Mouse (Mus musculus): ENCODE measurements around the gene Rybp. TPM values are rescaled to one million over a fixed set of nuclear protein-coding genes. Genes with fewer than 3 reads are reported as not detected.

Rybp gene
- total and polyA plus RNA-seq, 2 experiments = 6.7 TPM

DNA sequence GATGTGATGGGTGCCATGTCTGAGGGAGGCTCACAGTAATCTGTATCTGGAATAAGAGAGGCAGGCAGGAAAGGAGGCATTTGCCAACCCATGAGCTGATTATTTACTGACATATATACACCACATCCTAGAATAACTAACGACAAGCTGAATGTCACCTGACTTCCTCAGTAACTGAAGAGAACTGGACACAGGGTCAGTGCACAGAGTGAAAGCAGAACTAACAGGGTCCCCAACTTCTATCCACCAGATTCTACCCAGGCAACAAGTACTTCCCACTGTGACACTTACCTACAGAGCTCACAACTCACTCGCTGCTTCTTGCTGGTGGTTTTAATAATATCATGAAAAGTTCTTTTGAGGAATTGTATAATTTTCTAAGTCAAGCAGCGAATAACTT lies 15.3 kb downstream of the Rybp start:
- no peaks in the 10 kb centered on the region for H3K27me3 ChIP-seq (ENCODE audit: control insufficient read depth, insufficient read depth, low read length)
- WGBS = 64% methylated on average over 3 of the region's 3 CpGs
- peaks cover 16% of the 10 kb centered on the region for H3K4me1 ChIP-seq (ENCODE audit: control insufficient read depth, insufficient read depth, low read length)
- no peaks in the 10 kb centered on the region for H3K36me3 ChIP-seq (ENCODE audit: control insufficient read depth, insufficient read depth, low read length)
- no peak overlapping the region for H3K27ac ChIP-seq (replicated peaks; ENCODE audit: insufficient read depth, low read depth, low read length)
- no peak for TF ChIP-seq CTCF (IDR thresholded peaks at IDR 0.05; ENCODE audit: low read depth, low read length)
- no peak for DNase-seq (ENCODE audit: extremely low read depth, low read depth, low spot score)
- no peak overlapping the region for H3K9ac ChIP-seq (ENCODE audit: low read depth, low read length)
- no peak overlapping the region for H3K4me3 ChIP-seq (ENCODE audit: insufficient read depth, low read depth, low read length)
- peaks cover 7% of the 10 kb centered on the region; the same call in 1 of the 2 replicates for H3K79me2 ChIP-seq (ENCODE audit: control insufficient read depth, insufficient read depth, low read length)

- peaks cover 12% of the 10 kb centered on the region for H3K79me2 ChIP-seq (ENCODE audit: control insufficient read depth, insufficient read depth, low read length)
- no peak overlapping the region for H3K27ac ChIP-seq (replicated peaks; ENCODE audit: insufficient read depth, low read depth, low read length)
- H3K4me1 ChIP-seq (ENCODE audit: control insufficient read depth, insufficient read depth, low read length) = peaks cover 19% of the 10 kb centered on the region
- H3K27me3 ChIP-seq (ENCODE audit: control insufficient read depth, insufficient read depth, low read length) = no peaks in the 10 kb centered on the region
- H3K9ac ChIP-seq (ENCODE audit: low read depth, low read length) = no peak overlapping the region
- no peak overlapping the region for H3K4me3 ChIP-seq (ENCODE audit: insufficient read depth, low read depth, low read length)
- no peak for TF ChIP-seq CTCF (IDR thresholded peaks at IDR 0.05; ENCODE audit: low read depth, low read length)
- TF ChIP-seq POLR2A (IDR thresholded peaks at IDR 0.05; ENCODE audit: extremely low read depth, insufficient read depth, low read length) = no peak
- H3K36me3 ChIP-seq (ENCODE audit: control insufficient read depth, insufficient read depth, low read length) = no peaks in the 10 kb centered on the region
- WGBS = 93% methylated on average over 2 of the region's 2 CpGs
- DNase-seq (ENCODE audit: extremely low read depth, low read depth, low spot score) = no peak
Measured at GRCm38 (mm10) chr6:100270765-100271164, 16.5 kb downstream of the Rybp start.

DNA sequence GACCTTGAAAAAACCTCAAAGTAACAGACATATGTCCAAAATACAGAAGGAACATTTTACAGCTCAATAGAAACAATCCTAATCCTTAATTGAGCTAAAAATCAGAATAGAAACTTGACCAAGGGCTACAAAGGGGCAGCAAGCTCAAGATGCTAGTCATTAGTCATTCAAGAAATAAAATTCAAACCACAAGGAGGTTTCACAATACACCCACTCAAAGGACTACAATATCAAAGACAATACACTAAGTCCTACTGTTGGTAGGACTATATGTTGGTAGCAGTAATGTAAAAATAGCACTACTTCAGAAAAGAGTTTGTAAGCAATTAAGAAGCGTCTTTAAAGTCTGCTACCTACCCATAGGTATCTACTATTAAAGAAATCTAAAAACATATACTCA lies 27.7 kb downstream of the Rybp start:
- no peak for TF ChIP-seq CTCF (IDR thresholded peaks at IDR 0.05; ENCODE audit: low read depth, low read length)
- TF ChIP-seq POLR2A (IDR thresholded peaks at IDR 0.05; ENCODE audit: extremely low read depth, insufficient read depth, low read length) = no peak

GRCm38 (mm10) chr6:100258278-100258677 lies 29.0 kb downstream of the Rybp start:
- no peaks in the 10 kb centered on the region for H3K27me3 ChIP-seq (ENCODE audit: control insufficient read depth, insufficient read depth, low read length)
- TF ChIP-seq CTCF (IDR thresholded peaks at IDR 0.05; ENCODE audit: low read depth, low read length) (no peak), POLR2A (IDR thresholded peaks at IDR 0.05; ENCODE audit: extremely low read depth, insufficient read depth, low read length) (no peak)
- peaks cover 21% of the 10 kb centered on the region for H3K79me2 ChIP-seq (ENCODE audit: control insufficient read depth, insufficient read depth, low read length)
- no peaks in the 10 kb centered on the region for H3K36me3 ChIP-seq (ENCODE audit: control insufficient read depth, insufficient read depth, low read length)
- DNase-seq (ENCODE audit: extremely low read depth, low read depth, low spot score) = no peak
- peaks cover 3% of the 10 kb centered on the region for H3K4me1 ChIP-seq (ENCODE audit: control insufficient read depth, insufficient read depth, low read length)
- H3K9ac ChIP-seq (ENCODE audit: low read depth, low read length) = no peak overlapping the region
- H3K4me3 ChIP-seq (ENCODE audit: insufficient read depth, low read depth, low read length) = no peak overlapping the region
- H3K27ac ChIP-seq (replicated peaks; ENCODE audit: insufficient read depth, low read depth, low read length) = no peak overlapping the region

More for the DNA sequence above, 27.7 kb downstream of the Rybp start:
- DNase-seq (ENCODE audit: extremely low read depth, low read depth, low spot score) = no peak
- 98% methylated on average over 1 of the region's 1 CpGs for WGBS
- Histone ChIP-seq H3K27ac (replicated peaks; ENCODE audit: insufficient read depth, low read depth, low read length) (no peak overlapping the region), H3K4me1 (ENCODE audit: control insufficient read depth, insufficient read depth, low read length) (no peaks in the 10 kb centered on the region; the same call in 1 of the 2 replicates), H3K79me2 (ENCODE audit: control insufficient read depth, insufficient read depth, low read length) (peaks cover 25% of the 10 kb centered on the region), H3K27me3 (ENCODE audit: control insufficient read depth, insufficient read depth, low read length) (no peaks in the 10 kb centered on the region), H3K9ac (ENCODE audit: low read depth, low read length) (no peak overlapping the region), H3K4me3 (ENCODE audit: insufficient read depth, low read depth, low read length) (no peak overlapping the region), H3K36me3 (ENCODE audit: control insufficient read depth, insufficient read depth, low read length) (no peaks in the 10 kb centered on the region)

- WGBS = 88% methylated on average over 1 of the region's 1 CpGs
Measured at GRCm38 (mm10) chr6:100255411-100255810, 31.9 kb downstream of the Rybp start.

DNA sequence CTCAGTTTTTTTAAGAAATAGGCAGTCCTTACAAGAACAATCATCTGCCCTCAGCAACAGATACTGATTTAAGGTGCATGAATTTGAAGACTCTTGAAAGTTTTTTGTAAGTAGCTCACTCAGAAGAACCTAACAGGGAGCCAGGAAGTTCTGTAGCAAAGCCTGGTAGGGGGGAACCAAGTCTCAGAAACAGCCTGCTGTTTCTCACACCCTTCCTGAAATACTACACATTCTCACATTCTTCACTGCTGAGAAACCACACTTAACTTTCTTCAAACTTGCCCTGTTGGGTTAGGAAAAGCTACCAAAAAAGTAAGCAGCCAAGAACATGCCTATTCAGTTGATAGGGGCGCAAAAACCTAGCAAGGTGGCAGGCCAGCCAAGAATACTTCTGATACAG lies 32.6 kb downstream of the Rybp start:
- 84% methylated on average over 1 of the region's 1 CpGs for WGBS
- Histone ChIP-seq H3K4me3 (ENCODE audit: insufficient read depth, low read depth, low read length) (no peak overlapping the region), H3K79me2 (ENCODE audit: control insufficient read depth, insufficient read depth, low read length) (peaks cover 23% of the 10 kb centered on the region), H3K36me3 (ENCODE audit: control insufficient read depth, insufficient read depth, low read length) (no peaks in the 10 kb centered on the region), H3K27me3 (ENCODE audit: control insufficient read depth, insufficient read depth, low read length) (no peaks in the 10 kb centered on the region), H3K27ac (replicated peaks; ENCODE audit: insufficient read depth, low read depth, low read length) (no peak overlapping the region), H3K4me1 (ENCODE audit: control insufficient read depth, insufficient read depth, low read length) (peaks cover 16% of the 10 kb centered on the region), H3K9ac (ENCODE audit: low read depth, low read length) (no peak overlapping the region)
- no peak for DNase-seq (ENCODE audit: extremely low read depth, low read depth, low spot score)
- TF ChIP-seq POLR2A (IDR thresholded peaks at IDR 0.05; ENCODE audit: extremely low read depth, insufficient read depth, low read length) (no peak), CTCF (IDR thresholded peaks at IDR 0.05; ENCODE audit: low read depth, low read length) (no peak)

More at GRCm38 (mm10) chr6:100255411-100255810, 31.9 kb downstream of the Rybp start:
- Histone ChIP-seq H3K27ac (replicated peaks; ENCODE audit: insufficient read depth, low read depth, low read length) (no peak overlapping the region), H3K36me3 (ENCODE audit: control insufficient read depth, insufficient read depth, low read length) (no peaks in the 10 kb centered on the region), H3K4me3 (ENCODE audit: insufficient read depth, low read depth, low read length) (no peak overlapping the region), H3K4me1 (ENCODE audit: control insufficient read depth, insufficient read depth, low read length) (peaks cover 16% of the 10 kb centered on the region), H3K27me3 (ENCODE audit: control insufficient read depth, insufficient read depth, low read length) (no peaks in the 10 kb centered on the region), H3K9ac (ENCODE audit: low read depth, low read length) (no peak overlapping the region), H3K79me2 (ENCODE audit: control insufficient read depth, insufficient read depth, low read length) (peaks cover 20% of the 10 kb centered on the region)
- no peak for TF ChIP-seq CTCF (IDR thresholded peaks at IDR 0.05; ENCODE audit: low read depth, low read length)
- no peak for TF ChIP-seq POLR2A (IDR thresholded peaks at IDR 0.05; ENCODE audit: extremely low read depth, insufficient read depth, low read length)
- no peak for DNase-seq (ENCODE audit: extremely low read depth, low read depth, low spot score)

All from liver, adult 2 months (tissue).